Mouse (Mus musculus): ENCODE measurements at regions not wholly inside any gene's neighbourhood (a gene's known extent, or its start where the extent isn't known, plus 50 kb on each side); places are given as distances from the start of the nearest gene placed in this dataset.

- TF ChIP-seq EP300 (IDR thresholded peaks at IDR 0.05; ENCODE audit: low read depth) (no peak), CTCF (IDR thresholded peaks at IDR 0.05; ENCODE audit: low read depth) (no peak)
These were observed 2895.5 kb upstream of the 5930422O12Rik start for GRCm38 (mm10) chr8:30532862-30533500.
